Mouse (Mus musculus) stomach, postnatal 0 days (tissue): ENCODE data around the gene Psmd13. TPM values are rescaled to one million over a fixed set of nuclear protein-coding genes. Genes with fewer than 3 reads are reported as not detected.

Experiments
- ATAC-seq: fragments of 200-750 bp; cut with Nextera tagmentation; 2 replicates; pipeline ENCODE4 v1.8.0; 2017; ENCODE audit not compliant: low FRiP score, low TSS enrichment
- DNase-seq: peaks from one replicate; pipeline ENCODE4 v3.0.0-alpha.2; 2016; ENCODE audit warnings: low spot score
- H3K27ac ChIP-seq: fragments of 300-500 bp; sonication (generic); replicated peaks from 2 replicates; pipeline ENCODE4 v1.5.1; 2014; ENCODE audit warnings: mild to moderate bottlenecking, control low read depth
- H3K27me3 ChIP-seq: fragments of 300-500 bp; sonication (generic); 2 replicates; pipeline ENCODE4 v1.6.1; 2014; ENCODE audit warnings: low read length; ENCODE audit not compliant: control insufficient read depth, insufficient read depth
- H3K36me3 ChIP-seq: fragments of 300-500 bp; sonication (generic); 2 replicates; pipeline ENCODE4 v1.6.1; 2014; ENCODE audit warnings: low read length, mixed read lengths; ENCODE audit not compliant: control insufficient read depth, insufficient read depth
- H3K4me1 ChIP-seq: fragments of 300-500 bp; sonication (generic); replicated peaks from 2 replicates; pipeline ENCODE4 v1.6.1; 2014; ENCODE audit warnings: antibody characterized with exemption; ENCODE audit not compliant: control insufficient read depth, insufficient read depth
- H3K4me2 ChIP-seq: fragments of 300-500 bp; sonication (generic); replicated peaks from 2 replicates; pipeline ENCODE4 v1.6.1; 2014; ENCODE audit warnings: low read depth, mild to moderate bottlenecking, control low read depth, moderate library complexity
- H3K4me3 ChIP-seq: fragments of 300-500 bp; sonication (generic); 2 replicates; pipeline ENCODE4 v1.5.1; 2014; ENCODE audit warnings: low read depth, low read length, control low read depth
- H3K9ac ChIP-seq: fragments of 300-500 bp; sonication (generic); 2 replicates; pipeline ENCODE4 v1.6.1; 2014; ENCODE audit warnings: mild to moderate bottlenecking, low read length, control low read depth, mixed read lengths
- H3K9me3 ChIP-seq: fragments of 300-500 bp; sonication (generic); 2 replicates; pipeline ENCODE4 v1.6.1; 2016; ENCODE audit warnings: low read length; ENCODE audit not compliant: control insufficient read depth
- CTCF ChIP-seq: IDR thresholded peaks from 2 replicates; pipeline ENCODE4 v1.5.1; 2016; ENCODE audit warnings: antibody characterized with exemption, low read depth, mild to moderate bottlenecking, moderate library complexity
- EP300 ChIP-seq: optimal IDR thresholded peaks from 2 replicates; pipeline ENCODE3; 2016; ENCODE audit warnings: antibody characterized with exemption
- WGBS: fragments of 180-500 bp; shearing (Covaris S2); extraction: QIAGEN DNeasy Blood & Tissue Kit; methylation state at CpG from one replicate; pipeline ENCODE4 v1.1.7; 2014; 5-methylcytosine and 5-hydroxymethylcytosine counted together
- polyA plus RNA-seq: library from polyadenylated mRNA; unstranded; fragments of >200 nt; fragmentation: Nextera tagmentation; extraction: Ambion mirVana; gene quantifications from 2 replicates; pipeline ENCODE4 v1.2.1, GENCODE M21; 2015

The Psmd13 gene
- polyA plus RNA-seq, 1 experiment from 2014 or later, result 160 TPM

- no peaks in the 10 kb centered on the region for H3K9me3 ChIP-seq
- H3K4me2 ChIP-seq, result no peak overlapping the region
- ATAC-seq, result no peak
- DNase-seq, result no peak
- no peaks in the 10 kb centered on the region for H3K27me3 ChIP-seq
- 69% methylated on average over 13 of the region's 13 CpGs for WGBS
- no peak overlapping the region for H3K4me3 ChIP-seq
- 0 out of 2 replicates have a peak, but pooled peaks cover 3% of the 10 kb centered on the region for H3K4me1 ChIP-seq
- TF ChIP-seq CTCF, result no peak
- H3K9ac ChIP-seq, result no peak overlapping the region
- H3K27ac ChIP-seq, result no peak overlapping the region
- no peaks in the 10 kb centered on the region for H3K36me3 ChIP-seq
Measured at GRCm38 (mm10) chr7:140907131-140907530, 25.4 kb downstream of the Psmd13 start.

GRCm38 (mm10) chr7:140907697-140908096 lies 25.9 kb downstream of the Psmd13 start:
- Histone ChIP-seq H3K9ac (no peak overlapping the region), H3K4me2 (no peak overlapping the region), H3K27me3 (no peaks in the 10 kb centered on the region), H3K4me1 (0 out of 2 replicates have a peak, but pooled peaks cover 3% of the 10 kb centered on the region), H3K4me3 (no peak overlapping the region), H3K36me3 (no peaks in the 10 kb centered on the region), H3K9me3 (no peaks in the 10 kb centered on the region), H3K27ac (no peak overlapping the region)
- 74% methylated on average over 7 of the region's 7 CpGs for WGBS
- ATAC-seq (no peak), DNase-seq (no peak)
- no peak for TF ChIP-seq EP300
- TF ChIP-seq CTCF, result peak; percentile 28; the same call in 1 of the 2 replicates

- Histone ChIP-seq H3K9ac (peak overlapping the region; percentile 54; the same call in 1 of the 2 replicates), H3K27me3 (no peaks in the 10 kb centered on the region), H3K27ac (no peak overlapping the region), H3K9me3 (no peaks in the 10 kb centered on the region), H3K36me3 (no peaks in the 10 kb centered on the region), H3K4me1 (0 out of 2 replicates have a peak, but pooled peaks cover 6% of the 10 kb centered on the region), H3K4me3 (no peak overlapping the region), H3K4me2 (peak overlapping the region; percentile 70; the same call in 1 of the 2 replicates)
- 41% methylated on average over 7 of the region's 7 CpGs for WGBS
- DNase-seq (no peak), ATAC-seq (no peak)
- TF ChIP-seq CTCF (no peak), EP300 (no peak)
Measured at GRCm38 (mm10) chr7:140908181-140908580, 26.4 kb downstream of the Psmd13 start.

GRCm38 (mm10) chr7:140908634-140909107 lies 26.9 kb downstream of the Psmd13 start:
- TF ChIP-seq EP300, result no peak
- peak; percentile 93 for TF ChIP-seq CTCF

GRCm38 (mm10) chr7:140912293-140912692 lies 30.5 kb downstream of the Psmd13 start:
- H3K27ac ChIP-seq, result no peak overlapping the region; the same call in 1 of the 2 replicates

More at GRCm38 (mm10) chr7:140908634-140909107, 26.9 kb downstream of the Psmd13 start:
- WGBS, result 1% methylated on average over 19 of the region's 19 CpGs
- H3K9me3 ChIP-seq, result no peaks in the 10 kb centered on the region
- ATAC-seq, result peak; percentile 67
- H3K27me3 ChIP-seq, result no peaks in the 10 kb centered on the region
- H3K36me3 ChIP-seq, result no peaks in the 10 kb centered on the region
- H3K4me1 ChIP-seq, result 0 out of 2 replicates have a peak, but pooled peaks cover 6% of the 10 kb centered on the region
- H3K4me3 ChIP-seq, result peak overlapping the region; percentile 36
- peak; percentile 83 for DNase-seq
- peak overlapping the region; percentile 54 for H3K9ac ChIP-seq
- peak overlapping the region; percentile 70 for H3K4me2 ChIP-seq
- no peak overlapping the region for H3K27ac ChIP-seq

GRCm38 (mm10) chr7:140912846-140913482 lies 31.2 kb downstream of the Psmd13 start:
- Histone ChIP-seq H3K4me1 (0 out of 2 replicates have a peak, but pooled peaks cover 6% of the 10 kb centered on the region), H3K36me3 (no peaks in the 10 kb centered on the region), H3K4me2 (no peak overlapping the region), H3K27ac (peak overlapping the region; percentile 53), H3K9ac (no peak overlapping the region), H3K4me3 (no peak overlapping the region), H3K9me3 (no peaks in the 10 kb centered on the region), H3K27me3 (no peaks in the 10 kb centered on the region)
- no peak for DNase-seq
- peak; percentile 63 for ATAC-seq
- WGBS, result 42% methylated on average over 5 of the region's 5 CpGs
- no peak for TF ChIP-seq CTCF
- TF ChIP-seq EP300, result no peak

More at GRCm38 (mm10) chr7:140912293-140912692, 30.5 kb downstream of the Psmd13 start:
- Histone ChIP-seq H3K36me3 (no peaks in the 10 kb centered on the region), H3K9me3 (no peaks in the 10 kb centered on the region), H3K9ac (no peak overlapping the region), H3K27me3 (no peaks in the 10 kb centered on the region), H3K4me3 (no peak overlapping the region), H3K4me2 (no peak overlapping the region), H3K4me1 (0 out of 2 replicates have a peak, but pooled peaks cover 6% of the 10 kb centered on the region)
- no peak for DNase-seq
- ATAC-seq, result no peak
- TF ChIP-seq EP300, result no peak
- TF ChIP-seq CTCF, result no peak
- 58% methylated on average over 3 of the region's 3 CpGs for WGBS
